Mouse (Mus musculus) megakaryocyte, embryonic 14.5 days (primary cell): ENCODE data around the gene Daxx.

Source experiments
- FLI1 ChIP-seq: IDR thresholded peaks from 2 replicates; pipeline ENCODE4 v1.6.1; 2012; ENCODE audit warnings: low read length, inconsistent platforms, mixed read lengths
- GATA1 ChIP-seq: IDR thresholded peaks from 3 replicates; pipeline ENCODE4 v1.6.1; 2012; ENCODE audit warnings: mixed read lengths, low read length, inconsistent platforms, borderline replicate concordance

- TF ChIP-seq GATA1 (no peak), FLI1 (peak; percentile 93; the same call in 1 of the 2 replicates)
Measured at GRCm38 (mm10) chr17:33909077-33909868, at the start of gene Daxx.
